Mouse (Mus musculus) retina, embryonic 14.5 days (tissue): ENCODE results near the gene 4930438A08Rik.

ENCODE experiments used
- DNase-seq: peaks from one replicate; pipeline ENCODE4 v3.0.0-alpha.2; 2015; ENCODE audit warnings: low spot score

4930438A08Rik gene

GRCm38 (mm10) chr11:58323570-58324340 is 49.2 kb downstream of the 4930438A08Rik start:
- DNase-seq = peak; percentile 15

GRCm38 (mm10) chr11:58324614-58325229 is 50.1 kb downstream of the 4930438A08Rik start:
- DNase-seq = no peak

GRCm38 (mm10) chr11:58326781-58327180 is 52.2 kb downstream of the 4930438A08Rik start:
- peak; percentile 15 for DNase-seq

- DNase-seq = no peak
Observed at GRCm38 (mm10) chr11:58329906-58330275, 55.3 kb downstream of the 4930438A08Rik start.

GRCm38 (mm10) chr11:58330276-58331148 is 55.9 kb downstream of the 4930438A08Rik start, which contains the start of the genes Zfp672 and Sh3bp5l:
Zfp672 (minus strand) TSS chr11:58330339.
Sh3bp5l (plus strand) TSS chr11:58330724.
- peak; percentile 94 for DNase-seq

GRCm38 (mm10) chr11:58331149-58331495 is 56.5 kb downstream of the 4930438A08Rik start:
- DNase-seq = no peak

GRCm38 (mm10) chr11:58331546-58331945 is 56.9 kb downstream of the 4930438A08Rik start:
- no peak for DNase-seq

- no peak for DNase-seq
Observed at GRCm38 (mm10) chr11:58334746-58335145, 60.1 kb downstream of the 4930438A08Rik start.
